Mouse (Mus musculus): ENCODE measurements around the gene Armc5. TPM values are rescaled to one million over a fixed set of nuclear protein-coding genes. Genes with fewer than 3 reads are reported as not detected.

Gene Armc5
- total RNA-seq, 2 experiments from 2014 or later, result 3.9 to 7.0 TPM

- no peak for ATAC-seq (ENCODE audit: poor library complexity, severe bottlenecking)
These were observed 8.4 kb downstream of the Armc5 start for GRCm38 (mm10) chr7:128245547-128245946.

DNA sequence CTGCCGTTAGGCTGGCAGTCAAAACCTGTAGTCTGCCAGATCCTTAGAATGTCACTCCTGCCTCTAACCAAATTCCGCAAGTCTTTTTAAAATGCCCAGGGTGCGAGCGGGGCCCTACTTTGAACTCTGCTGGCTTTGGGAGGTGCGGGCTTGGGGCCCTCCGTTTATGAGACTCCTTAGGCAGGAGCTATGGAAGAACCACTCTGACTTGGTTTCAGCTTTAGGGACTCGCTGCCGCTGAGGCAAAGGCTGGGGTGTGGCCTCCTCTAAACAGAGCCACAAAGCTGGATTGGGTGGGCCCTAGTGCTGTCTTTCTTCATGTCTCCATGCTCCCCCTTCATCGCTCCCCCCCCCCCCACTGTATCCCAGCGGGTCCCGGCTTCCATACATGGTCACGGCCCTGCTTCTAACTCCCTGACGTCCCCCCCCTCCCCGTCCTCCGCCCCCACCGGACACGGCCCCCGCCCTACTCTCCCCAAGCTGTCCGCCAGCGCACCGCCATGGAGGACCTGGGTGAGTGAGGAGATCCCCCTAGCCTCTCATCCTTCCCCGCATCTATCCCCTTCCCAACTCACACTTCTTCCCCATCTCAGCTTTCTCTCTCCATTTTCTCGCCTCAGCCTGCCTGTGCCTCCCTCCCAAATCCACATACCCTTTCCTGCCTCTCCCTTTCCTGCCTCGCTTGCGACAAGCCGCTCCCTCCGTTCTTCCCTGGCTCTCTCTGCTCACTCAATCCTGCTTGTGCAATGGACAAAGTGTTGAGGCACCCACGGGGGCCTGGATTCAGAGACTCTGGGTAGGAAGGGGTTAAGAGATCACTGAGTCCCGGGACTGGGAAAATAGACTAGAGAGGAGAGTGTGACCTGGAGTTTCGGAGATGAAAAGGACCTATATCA, 9.6 kb downstream of the Armc5 start, which contains the start of gene Tgfb1i1:
TSS of gene Tgfb1i1 (plus strand) at position 317 of the 896 bp plus-strand sequence.
- no peak for ATAC-seq (ENCODE audit: poor library complexity, severe bottlenecking)

GRCm38 (mm10) chr7:128247443-128247842, 10.3 kb downstream of the Armc5 start:
- ATAC-seq (ENCODE audit: poor library complexity, severe bottlenecking), result peak; percentile 87

DNA sequence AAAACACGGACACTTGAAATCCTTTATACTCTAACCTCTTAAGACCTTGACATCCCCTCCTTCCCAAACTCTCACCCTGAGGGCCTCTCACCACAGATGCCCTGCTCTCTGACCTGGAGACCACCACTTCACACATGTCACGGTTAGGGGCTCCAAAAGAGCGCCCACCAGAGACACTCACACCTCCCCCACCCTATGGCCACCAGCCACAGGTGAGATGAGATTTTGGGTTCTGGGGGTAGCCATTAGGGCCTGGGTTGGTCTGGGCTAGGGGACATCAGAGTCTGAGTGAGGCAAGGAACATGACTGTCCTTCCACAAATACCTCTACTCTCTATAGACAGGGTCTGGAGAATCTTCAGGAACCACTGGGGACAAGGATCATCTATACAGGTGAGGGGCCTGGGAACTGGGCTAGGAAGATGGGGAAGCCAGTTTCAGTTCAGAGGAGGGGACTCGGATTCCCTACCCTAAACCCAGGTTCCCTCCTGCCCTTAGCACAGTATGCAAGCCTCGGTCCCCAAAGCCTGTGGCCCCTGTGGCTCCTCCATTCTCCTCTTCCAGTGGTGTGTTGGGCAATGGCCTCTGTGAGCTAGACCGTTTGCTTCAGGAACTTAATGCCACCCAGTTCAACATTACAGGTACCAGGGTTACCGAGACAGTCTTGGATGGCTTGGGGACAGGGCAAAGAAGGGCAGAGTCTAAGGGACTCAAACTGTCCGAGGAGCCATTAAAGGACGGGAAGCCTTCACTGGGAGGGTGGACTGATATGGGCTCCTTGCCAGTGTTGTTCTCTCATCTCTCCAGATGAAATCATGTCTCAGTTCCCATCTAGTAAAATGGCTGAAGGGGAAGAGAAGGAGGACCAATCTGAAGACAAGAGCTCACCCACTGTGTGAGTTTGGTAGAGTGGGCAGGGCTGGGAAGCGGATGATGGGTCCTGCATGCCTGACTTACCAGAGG, 11.2 kb downstream of the Armc5 start:
- no peak for ATAC-seq (ENCODE audit: poor library complexity, severe bottlenecking)

DNA sequence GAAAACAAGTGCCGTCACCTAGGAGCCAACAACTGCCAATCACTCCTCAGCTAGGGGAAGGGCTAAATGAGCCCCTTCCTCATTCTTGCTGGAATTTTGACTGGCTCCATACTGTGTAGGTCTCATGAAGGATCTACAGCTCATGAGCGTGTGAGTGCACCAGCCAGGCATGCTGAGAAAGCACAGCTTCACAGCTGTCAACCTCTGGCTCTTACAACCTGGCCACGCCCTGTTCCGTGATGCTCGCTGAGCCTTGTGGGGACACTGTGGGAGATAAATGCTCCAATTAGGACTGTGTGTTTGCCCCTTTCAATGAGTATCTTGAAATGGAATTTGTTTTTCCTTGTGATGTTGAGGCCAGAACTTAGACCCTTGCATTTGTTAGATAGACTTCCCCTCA, 12.9 kb downstream of the Armc5 start:
- ATAC-seq (ENCODE audit: poor library complexity, severe bottlenecking), result no peak

DNA sequence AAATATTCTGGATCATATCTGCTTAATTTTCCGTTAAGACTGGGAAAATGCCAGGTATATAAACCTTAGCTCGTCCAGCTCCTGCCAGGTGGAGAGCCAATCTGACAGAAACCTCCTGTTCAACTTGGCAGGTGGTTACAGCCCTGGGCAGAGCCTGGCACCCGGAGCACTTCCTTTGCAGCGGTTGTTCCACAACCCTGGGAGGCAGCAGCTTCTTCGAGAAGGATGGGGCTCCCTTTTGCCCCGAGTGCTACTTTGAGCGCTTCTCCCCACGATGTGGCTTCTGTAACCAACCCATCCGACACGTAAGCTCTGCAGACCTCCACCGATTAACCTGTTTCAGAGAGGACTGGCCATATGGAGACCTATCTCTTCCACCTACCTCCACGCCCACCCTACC, 14.8 kb downstream of the Armc5 start:
- ATAC-seq (ENCODE audit: poor library complexity, severe bottlenecking), result no peak

DNA sequence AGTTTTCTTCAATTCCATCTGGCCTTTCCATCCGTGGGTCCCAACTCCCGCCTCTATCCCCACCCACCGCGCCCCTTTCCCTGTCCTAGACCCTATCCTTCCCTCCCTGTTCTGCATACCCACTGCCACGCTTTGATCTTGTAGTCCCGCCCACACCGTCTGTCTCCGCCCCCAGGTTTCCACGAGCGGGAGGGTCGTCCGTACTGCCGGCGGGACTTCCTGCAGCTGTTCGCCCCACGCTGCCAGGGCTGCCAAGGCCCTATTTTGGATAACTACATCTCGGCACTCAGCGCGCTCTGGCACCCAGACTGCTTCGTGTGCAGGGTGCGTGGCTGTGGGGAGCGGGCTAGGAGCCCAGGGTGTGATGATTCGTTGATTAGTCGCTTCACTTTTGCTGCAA, 15.5 kb downstream of the Armc5 start:
- ATAC-seq (ENCODE audit: poor library complexity, severe bottlenecking), result no peak

DNA sequence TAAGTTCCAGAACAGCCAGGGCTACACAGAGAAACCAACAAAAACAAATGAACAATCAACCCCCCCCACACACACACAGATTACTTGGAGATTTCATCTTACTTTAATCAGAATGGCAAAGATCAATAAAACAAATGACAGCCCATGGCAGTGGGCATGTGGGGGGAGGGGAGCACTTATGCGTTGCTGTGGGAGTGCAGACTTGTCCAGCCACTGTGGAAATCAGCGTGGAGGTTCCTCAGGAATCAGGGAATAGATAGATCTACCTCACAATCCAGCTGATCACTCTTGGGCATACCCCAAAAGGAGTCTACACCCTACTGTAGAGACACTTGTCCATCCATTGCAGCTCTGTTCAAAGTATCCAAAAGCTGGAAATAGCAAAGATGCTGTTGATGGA, 17.8 kb downstream of the Armc5 start:
- no peak for ATAC-seq (ENCODE audit: poor library complexity, severe bottlenecking)

DNA sequence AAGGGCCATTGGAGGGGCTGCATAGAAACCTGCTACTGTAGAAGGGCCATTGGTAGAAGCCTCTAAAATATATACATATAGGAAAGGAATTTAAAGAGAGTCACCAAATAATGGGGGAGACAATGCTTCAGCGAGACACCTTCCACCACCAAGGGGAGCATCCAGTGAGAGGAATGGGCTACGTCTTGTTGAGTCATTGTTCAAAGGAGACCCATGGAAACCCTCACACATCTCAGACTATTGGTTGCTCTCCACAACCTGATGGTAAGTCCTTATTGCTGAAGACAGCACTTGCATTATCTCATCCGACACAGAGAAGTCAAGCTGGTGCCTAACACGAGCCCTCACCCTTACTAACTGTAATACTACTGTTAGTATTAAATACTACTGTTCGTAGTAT, 18.6 kb downstream of the Armc5 start:
- no peak for ATAC-seq (ENCODE audit: poor library complexity, severe bottlenecking)

- no peak for ATAC-seq (ENCODE audit: poor library complexity, severe bottlenecking)
These were observed 19.7 kb downstream of the Armc5 start for GRCm38 (mm10) chr7:128256783-128257334.

DNA sequence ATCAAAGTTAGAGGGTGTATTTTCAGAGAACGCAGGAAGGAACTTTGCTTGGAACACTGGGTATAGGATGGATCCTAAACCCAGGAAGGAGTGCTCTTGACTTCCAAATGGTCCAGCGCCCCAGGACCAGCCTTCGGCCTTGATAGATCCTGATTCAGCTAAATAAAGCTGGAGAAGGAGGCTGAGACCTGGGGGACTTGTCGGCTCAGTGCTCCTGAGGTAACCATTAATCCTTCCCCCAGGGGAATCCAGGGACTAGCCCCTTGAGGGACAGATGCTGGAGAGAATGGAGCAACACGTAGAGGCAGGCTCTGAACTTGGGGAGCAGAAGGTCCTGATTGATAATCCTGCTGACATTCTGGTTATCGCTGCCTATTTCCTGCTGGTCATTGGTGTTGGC, 28.3 kb downstream of the Armc5 start, which contains the start of gene Slc5a2:
TSS of gene Slc5a2 (plus strand) at position 247 of the 400 bp plus-strand sequence.
- ATAC-seq (ENCODE audit: poor library complexity, severe bottlenecking), result no peak

DNA sequence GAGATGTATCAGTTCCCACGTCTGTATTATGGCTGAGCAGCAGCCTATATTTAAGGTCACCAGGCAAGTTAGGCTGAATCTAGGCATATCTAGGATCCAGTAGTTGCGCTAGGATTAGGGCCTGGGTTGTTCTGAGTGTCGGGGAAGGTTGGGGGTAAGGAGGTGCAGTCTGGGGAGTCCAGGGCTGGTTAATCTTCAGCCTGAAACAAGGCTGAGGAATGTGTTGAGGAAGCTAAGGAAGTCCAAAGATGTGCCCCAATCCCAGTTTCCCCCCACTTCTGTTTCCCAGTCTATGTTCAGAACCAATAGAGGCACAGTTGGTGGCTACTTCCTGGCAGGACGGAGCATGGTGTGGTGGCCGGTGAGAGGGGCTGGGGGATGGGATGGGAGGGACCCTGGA, 28.9 kb downstream of the Armc5 start:
- no peak for ATAC-seq (ENCODE audit: poor library complexity, severe bottlenecking)

GRCm38 (mm10) chr7:128267391-128267790, 30.2 kb downstream of the Armc5 start:
- ATAC-seq (ENCODE audit: poor library complexity, severe bottlenecking), result no peak

DNA sequence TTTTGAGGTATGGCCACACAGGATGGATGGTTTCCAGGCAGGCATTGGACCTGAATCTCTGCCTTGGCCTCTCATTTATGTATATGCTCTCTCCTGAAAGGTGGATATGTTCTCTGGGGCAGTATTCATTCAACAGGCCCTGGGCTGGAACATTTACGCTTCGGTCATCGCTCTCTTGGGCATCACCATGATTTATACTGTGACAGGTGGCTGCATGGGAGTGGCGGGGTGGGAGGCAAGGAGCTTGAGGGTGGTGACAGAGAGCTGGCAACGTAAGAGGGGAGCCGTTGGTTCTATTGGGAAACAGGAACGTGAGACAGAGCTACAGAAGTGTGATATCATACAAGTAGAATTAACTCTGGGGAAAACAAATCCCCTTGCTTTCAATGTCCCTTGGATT, 30.7 kb downstream of the Armc5 start:
- ATAC-seq (ENCODE audit: poor library complexity, severe bottlenecking), result no peak

GRCm38 (mm10) chr7:128270431-128270850, 33.3 kb downstream of the Armc5 start:
- ATAC-seq (ENCODE audit: poor library complexity, severe bottlenecking), result peak; percentile 18; the same call in 1 of the 2 replicates

- ATAC-seq (ENCODE audit: poor library complexity, severe bottlenecking), result no peak
These were observed 34.4 kb downstream of the Armc5 start for GRCm38 (mm10) chr7:128271496-128271895.

DNA sequence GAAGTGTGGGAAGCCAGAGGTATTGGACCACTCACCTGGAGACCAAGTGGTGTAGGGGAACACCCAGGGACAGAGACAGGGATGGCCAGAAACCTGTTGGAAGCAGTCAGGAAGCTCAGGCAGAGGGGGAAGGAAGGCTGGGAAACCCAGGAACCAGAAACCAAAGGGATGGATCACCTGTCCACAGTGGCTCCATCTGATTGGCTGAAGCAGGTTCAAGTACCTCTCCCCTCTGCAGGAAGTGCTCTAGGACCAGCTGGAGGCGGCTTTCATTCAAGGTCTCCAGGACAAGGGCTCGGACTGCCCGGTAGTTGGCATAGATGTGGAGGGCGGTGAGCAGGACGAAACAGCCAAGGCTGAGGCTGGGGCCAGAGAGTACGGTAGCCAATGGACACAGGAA, 38.9 kb downstream of the Armc5 start:
- no peak for ATAC-seq (ENCODE audit: poor library complexity, severe bottlenecking)

- no peak for ATAC-seq (ENCODE audit: poor library complexity, severe bottlenecking)
These were observed 42.6 kb downstream of the Armc5 start for GRCm38 (mm10) chr7:128279750-128280149.

GRCm38 (mm10) chr7:128281765-128282164, 44.6 kb downstream of the Armc5 start:
- ATAC-seq (ENCODE audit: poor library complexity, severe bottlenecking), result no peak

DNA sequence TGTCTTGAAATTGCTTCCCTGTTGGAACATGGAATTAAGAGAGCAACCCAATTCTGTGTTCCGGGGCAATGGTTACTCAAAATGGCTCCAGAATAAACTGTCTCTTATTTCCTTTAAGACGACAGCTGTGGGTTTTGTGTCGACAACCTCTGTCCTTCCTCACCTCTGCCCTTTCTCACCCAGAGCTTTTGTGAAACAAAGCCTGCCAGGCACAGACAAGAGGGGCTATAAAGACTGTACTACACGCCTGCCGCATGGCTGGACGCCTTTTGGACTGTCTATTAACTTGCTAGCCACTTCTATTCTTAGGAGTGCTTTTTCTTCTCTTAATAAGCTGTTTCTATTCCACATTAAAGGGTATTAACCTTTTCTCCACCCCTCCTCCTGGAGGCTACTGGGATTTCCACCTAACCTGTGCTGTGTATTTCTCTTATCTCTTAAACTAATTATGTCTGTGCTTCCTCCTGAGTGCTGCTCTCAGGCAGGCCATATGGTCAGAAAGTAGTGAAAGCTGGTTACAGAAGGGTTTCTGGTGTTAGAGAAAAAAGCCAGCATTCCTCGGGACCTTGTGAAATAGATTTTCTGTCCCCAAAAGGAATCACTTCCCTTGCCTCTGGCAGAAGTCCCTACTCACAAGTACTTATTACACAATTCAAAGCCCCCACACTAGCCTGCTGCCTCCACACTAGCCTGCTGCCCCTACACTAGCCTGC, 45.5 kb downstream of the Armc5 start:
- ATAC-seq (ENCODE audit: poor library complexity, severe bottlenecking), result no peak

Data from megakaryocyte, adult 5-6 weeks (primary cell).